Mouse (Mus musculus) testis, adult 2 months (tissue): ENCODE measurements around the gene Sdr39u1.
A peak's percentile ranks its signal among the peaks of the same experiment; 100 is the strongest.

Experiments
- CTCF ChIP-seq: fragments of 200-500 bp; IDR thresholded peaks from 2 replicates; pipeline ENCODE4 v1.5.1; 2012; ENCODE audit warnings: low read depth, mild to moderate bottlenecking, inconsistent platforms, low read length, moderate library complexity; ENCODE audit not compliant: control insufficient read depth, insufficient read depth, insufficient replicate concordance
- POLR2A ChIP-seq: fragments of 200-500 bp; IDR thresholded peaks from 2 replicates; pipeline ENCODE4 v1.6.1; 2012; ENCODE audit warnings: low read depth, mild to moderate bottlenecking, inconsistent platforms, low read length, moderate library complexity; ENCODE audit not compliant: control insufficient read depth

DNA sequence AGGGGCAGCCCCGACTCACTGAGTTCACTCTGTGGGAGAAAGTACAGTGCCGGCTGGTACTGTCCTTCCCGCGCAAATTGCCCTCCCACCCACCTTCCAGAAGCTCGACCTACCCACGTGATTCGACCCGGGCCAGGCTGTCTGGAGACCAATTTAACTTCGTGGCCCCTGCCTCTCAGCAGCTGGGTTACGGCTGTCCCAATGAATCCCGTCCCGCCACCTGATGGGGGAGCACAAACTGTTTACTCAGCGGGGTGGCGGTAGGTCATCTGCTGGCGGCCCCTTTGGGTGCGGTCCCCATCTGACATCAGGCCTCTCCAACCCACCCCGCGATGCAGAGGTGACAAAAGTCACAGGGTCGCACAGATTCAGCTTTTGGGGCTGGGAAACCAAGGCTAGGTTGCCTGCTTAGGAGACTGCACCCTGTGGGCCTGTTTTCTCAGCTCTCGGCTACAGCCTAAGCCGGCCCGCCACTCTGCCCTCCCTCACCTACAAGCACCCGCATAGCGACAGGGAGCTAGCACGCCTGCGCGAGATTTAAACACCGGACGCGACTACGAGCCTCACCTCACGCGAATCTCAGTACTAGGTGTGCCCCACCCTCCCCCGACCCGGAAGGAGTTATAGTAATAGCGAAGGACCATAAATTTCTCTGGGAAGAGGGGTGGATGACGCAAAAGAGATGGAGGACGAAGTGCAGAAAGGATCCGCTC lies at the start of gene Sdr39u1:
- TF ChIP-seq CTCF = no peak
- TF ChIP-seq POLR2A = peak; percentile 85
